Mouse (Mus musculus): Measurements from ENCODE around the gene Tbcel. TPM values are rescaled to one million over a fixed set of nuclear protein-coding genes. Genes with fewer than 3 reads are reported as not detected.

Gene Tbcel
- polyA plus RNA-seq, 1 experiment = 19.4 TPM

- Histone ChIP-seq H3K4me1 (ENCODE audit: control insufficient read depth, insufficient read depth, low read length) (no peaks in the 10 kb centered on the region), H3K4me3 (ENCODE audit: insufficient read depth, low read length) (no peak overlapping the region), H3K27ac (ENCODE audit: insufficient read depth, low read depth, low read length) (no peak overlapping the region)
- no peak for TF ChIP-seq CTCF (IDR thresholded peaks at IDR 0.05; ENCODE audit: low read depth, low read length)
- TF ChIP-seq POLR2A (IDR thresholded peaks at IDR 0.05; ENCODE audit: borderline replicate concordance, low read depth, low read length) = no peak
Observed at GRCm38 (mm10) chr9:42378071-42378470, 129.5 kb downstream of the Tbcel start.

- Histone ChIP-seq H3K4me3 (ENCODE audit: insufficient read depth, low read length) (no peak overlapping the region), H3K4me1 (ENCODE audit: control insufficient read depth, insufficient read depth, low read length) (no peaks in the 10 kb centered on the region), H3K27ac (ENCODE audit: insufficient read depth, low read depth, low read length) (no peak overlapping the region)
- no peak for TF ChIP-seq POLR2A (IDR thresholded peaks at IDR 0.05; ENCODE audit: borderline replicate concordance, low read depth, low read length)
- TF ChIP-seq CTCF (IDR thresholded peaks at IDR 0.05; ENCODE audit: low read depth, low read length) = no peak
Observed at GRCm38 (mm10) chr9:42377656-42378055, 130.0 kb downstream of the Tbcel start.

GRCm38 (mm10) chr9:42371670-42372368 lies 135.8 kb downstream of the Tbcel start:
- TF ChIP-seq POLR2A (IDR thresholded peaks at IDR 0.05; ENCODE audit: borderline replicate concordance, low read depth, low read length) (no peak), CTCF (IDR thresholded peaks at IDR 0.05; ENCODE audit: low read depth, low read length) (no peak)
- no peaks in the 10 kb centered on the region for H3K4me1 ChIP-seq (ENCODE audit: control insufficient read depth, insufficient read depth, low read length)
- H3K4me3 ChIP-seq (ENCODE audit: insufficient read depth, low read length) = no peak overlapping the region
- no peak overlapping the region for H3K27ac ChIP-seq (ENCODE audit: insufficient read depth, low read depth, low read length)

Other genes starting within 250 kb of the Tbcel start
- 24.4 and 25.3 TPM in 2 replicates for gene Sc5d, start 243.6 kb downstream of the Tbcel start, polyA plus RNA-seq (2012; ENCODE audit: insufficient read depth, insufficient read length, missing spikeins)
- gene Tecta, start 107.9 kb downstream of the Tbcel start, polyA plus RNA-seq (2012; ENCODE audit: insufficient read depth, insufficient read length, missing spikeins) = not detected in 2 replicates